Mouse (Mus musculus) liver, postnatal 0 days (tissue): ENCODE results near the gene Fam189a1.

Experiments used
- CTCF ChIP-seq: sonication (generic); IDR thresholded peaks from 2 replicates; pipeline ENCODE4 v1.5.1; 2016; ENCODE audit warnings: antibody characterized with exemption, low read depth
- EP300 ChIP-seq: IDR thresholded peaks from 2 replicates; pipeline ENCODE4 v1.6.1; 2016; ENCODE audit warnings: antibody characterized with exemption, low read depth, mild to moderate bottlenecking

GRCm38 (mm10) chr7:64856526-64857082, 299.8 kb downstream of the Fam189a1 start:
- no peak for TF ChIP-seq EP300
- no peak for TF ChIP-seq CTCF
